Mouse (Mus musculus) myocyte (in vitro differentiated cells): Measurements from ENCODE around the gene Iffo1.
A peak's percentile ranks its signal among the peaks of the same experiment; 100 is the strongest.

ENCODE experiments used
- E2F4 ChIP-seq: IDR thresholded peaks from one replicate; pipeline ENCODE4 v1.6.1; 2011; ENCODE audit warnings: mild to moderate bottlenecking, control low read depth, moderate library complexity; ENCODE audit not compliant: insufficient read depth
- MYOD1 ChIP-seq, 3 experiments: IDR thresholded peaks; one replicate each; pipeline ENCODE4 v1.6.1; 2011; ENCODE audit warnings: control low read depth in 2 of 3, low read depth in 2 of 3, mild to moderate bottlenecking in 2 of 3, moderate library complexity in 1 of 3; ENCODE audit not compliant: insufficient read length in 2 of 3, control insufficient read depth in 1 of 3
- MYOG ChIP-seq, 3 experiments: IDR thresholded peaks; one replicate each; pipeline ENCODE4 v1.6.1; 2011; ENCODE audit warnings: control low read depth in 2 of 3, low read depth in 2 of 3, mild to moderate bottlenecking in 2 of 3; ENCODE audit not compliant: insufficient read length in 2 of 3, control insufficient read depth in 1 of 3, insufficient read depth in 1 of 3
- POLR2A ChIP-seq: IDR thresholded peaks from one replicate; pipeline ENCODE4 v1.6.1; 2011; ENCODE audit warnings: low read depth, mild to moderate bottlenecking, control low read depth, moderate library complexity; ENCODE audit not compliant: insufficient read length
- POLR2AphosphoS2 ChIP-seq: IDR thresholded peaks from one replicate; pipeline ENCODE4 v1.6.1; 2011; ENCODE audit warnings: low read depth, control low read depth; ENCODE audit not compliant: insufficient read length
- REST ChIP-seq: IDR thresholded peaks from one replicate; pipeline ENCODE4 v1.6.1; 2011; ENCODE audit warnings: mild to moderate bottlenecking, control low read depth, moderate library complexity; ENCODE audit not compliant: insufficient read depth, insufficient read length
- TCF12 ChIP-seq: IDR thresholded peaks from one replicate; pipeline ENCODE4 v1.6.1; 2011; ENCODE audit warnings: mild to moderate bottlenecking, control low read depth; ENCODE audit not compliant: poor library complexity, insufficient read depth, severe bottlenecking

DNA sequence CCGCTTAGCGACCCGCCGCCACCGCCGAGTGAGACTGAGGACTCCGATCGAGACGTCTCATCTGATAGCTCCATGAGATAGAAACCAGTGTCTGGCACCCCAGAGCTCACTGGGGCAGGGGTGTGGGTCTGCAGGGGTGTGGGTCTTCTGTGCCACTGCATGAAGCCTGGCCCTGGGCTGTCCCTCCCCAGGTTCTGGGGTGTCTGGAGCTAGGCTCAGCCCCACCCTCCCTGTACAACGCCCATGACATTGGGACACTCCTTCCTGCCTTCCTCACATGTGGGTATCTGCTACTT, 15.5 kb downstream of the Iffo1 start:
- no peak for TF ChIP-seq REST
- TF ChIP-seq POLR2A = no peak
- TF ChIP-seq POLR2AphosphoS2 = peak; percentile 48
- TF ChIP-seq MYOG (IDR thresholded peaks at IDR 0.05; ENCODE audit: control insufficient read depth in 1 of 3, insufficient read depth in 1 of 3, insufficient read length in 2 of 3, low read depth in 2 of 3) = no peak
- TF ChIP-seq TCF12 = no peak
- TF ChIP-seq MYOD1 (IDR thresholded peaks at IDR 0.05; ENCODE audit: control insufficient read depth in 1 of 3, insufficient read length in 2 of 3, low read depth in 2 of 3) = no peak
- no peak for TF ChIP-seq E2F4
